Mouse (Mus musculus) layer of hippocampus, postnatal 10 days (tissue): ENCODE results near the gene Pxn. TPM values are rescaled to one million over a fixed set of nuclear protein-coding genes. Genes with fewer than 3 reads are reported as not detected.

Experiments
- DNase-seq, 2 experiments: peaks; one replicate each; pipeline ENCODE4 v3.0.0; 2021; ENCODE audit warnings: low spot score in 2 of 2
- long read RNA-seq: library from polyadenylated mRNA; stranded (forward); transcript quantifications from one replicate; pipeline ENCODE4 v2.0.0, GENCODE M21; 2023
- total RNA-seq, 2 experiments: library from RNA; stranded (reverse); gene quantifications; 2 replicates each; pipeline ENCODE4 v1.2.3; 2021

Pxn gene
- 10 to 100 TPM; 30.0 to 30.8 TPM for total RNA-seq
- long read RNA-seq, transcript Pxn-201 (11 exons, 3,706 nt), result major isoform, 8 of 17 reads
- long read RNA-seq, partial matches to known transcripts, result 2 of 17 reads
- long read RNA-seq, other reads (novel, unspliced or antisense), result 5 of 17 reads

DNA sequence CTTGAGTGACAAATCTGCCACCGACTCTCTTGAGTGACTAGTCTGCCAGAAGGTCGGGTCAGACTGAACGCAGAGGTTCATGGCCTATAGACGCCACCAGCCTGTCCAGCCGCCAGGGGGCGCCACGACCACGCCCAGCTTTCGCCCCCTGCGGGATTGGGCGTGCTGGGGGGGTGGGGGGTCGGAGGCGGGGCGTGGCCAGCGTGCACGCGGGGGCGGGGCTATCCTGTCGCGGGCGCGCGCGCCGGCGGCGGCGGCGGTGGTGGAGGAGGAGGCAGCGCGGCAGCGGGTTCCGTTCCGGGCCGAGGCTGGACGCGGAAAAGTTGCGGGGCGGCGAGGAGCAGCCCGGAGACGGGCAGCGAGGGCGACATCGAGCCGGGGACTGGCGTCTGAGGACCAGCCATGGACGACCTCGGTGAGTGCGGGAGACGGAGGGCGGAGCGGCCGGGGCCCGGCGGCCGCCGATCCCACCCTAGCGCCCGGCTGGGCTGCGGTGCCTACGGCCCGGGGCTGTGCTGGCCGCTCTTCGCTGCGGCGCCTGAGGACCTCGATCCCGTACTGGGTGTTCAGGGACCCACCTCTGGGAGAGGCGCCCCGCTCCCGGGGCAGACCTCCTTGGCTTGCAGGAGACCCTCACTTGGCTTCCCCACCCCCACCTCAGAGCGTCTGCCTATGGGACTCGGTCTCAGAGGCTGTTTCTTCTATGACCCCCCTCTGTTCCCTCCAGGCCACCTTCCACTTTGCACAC, at the start of gene Pxn:
Gene Pxn, plus strand, starts transcription at position 223 of the 748 bp plus-strand sequence.
- DNase-seq, result peak; percentile 93 to 95

DNA sequence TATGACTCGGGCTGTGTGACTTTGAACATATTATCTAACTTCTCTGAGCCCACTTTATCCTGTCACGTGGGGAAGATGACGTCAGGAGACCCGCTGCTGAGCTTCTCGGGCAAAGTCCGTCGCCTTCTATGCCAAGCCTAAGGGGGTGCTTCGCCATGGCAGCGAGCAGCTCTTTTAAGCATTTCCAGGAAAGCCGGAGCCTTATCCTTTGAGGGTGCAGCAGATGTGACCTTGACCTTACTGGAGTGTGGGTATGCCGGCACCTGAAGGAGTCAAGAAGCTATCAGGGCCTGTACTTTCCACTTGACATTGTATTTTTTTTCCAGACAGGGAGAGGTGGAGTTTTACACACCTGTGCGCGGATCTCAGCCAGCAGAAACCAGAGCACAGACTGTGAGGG, 47.6 kb upstream of the Pxn start:
- no peak for DNase-seq

DNA sequence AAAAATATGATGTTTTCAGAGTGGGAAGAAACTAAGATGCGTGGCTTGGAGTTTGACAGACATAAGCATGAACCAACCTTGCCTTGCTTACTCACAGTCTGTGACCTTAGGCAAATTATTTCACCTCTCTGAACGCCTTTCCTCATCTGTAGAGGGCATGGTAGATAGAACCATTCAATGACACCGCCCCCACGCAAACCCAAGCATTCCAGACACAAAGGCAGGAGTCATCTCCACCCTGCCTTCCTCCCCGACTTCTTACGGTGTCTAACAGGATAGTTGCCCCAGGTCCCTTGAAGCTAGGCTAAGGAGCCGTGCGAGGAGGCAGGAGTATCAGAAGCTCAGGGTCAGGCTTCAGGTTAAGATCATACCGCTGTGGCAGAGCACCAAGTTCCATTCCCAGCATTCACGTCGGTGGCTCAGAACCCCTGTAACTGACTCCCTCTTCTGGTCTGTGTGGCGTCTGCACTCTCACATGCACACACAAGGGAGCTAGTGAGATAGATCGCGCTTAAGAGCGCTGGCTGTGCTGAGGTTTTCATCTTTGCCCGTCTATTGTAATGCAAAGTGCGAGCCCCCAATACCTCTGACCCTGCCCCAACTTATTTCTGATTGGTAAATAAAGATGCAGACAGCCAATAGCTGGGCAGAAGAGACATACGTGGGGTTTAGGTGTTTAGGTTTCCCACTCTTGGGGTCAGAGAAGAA, 41.9 kb upstream of the Pxn start:
- DNase-seq, result no peak

DNA sequence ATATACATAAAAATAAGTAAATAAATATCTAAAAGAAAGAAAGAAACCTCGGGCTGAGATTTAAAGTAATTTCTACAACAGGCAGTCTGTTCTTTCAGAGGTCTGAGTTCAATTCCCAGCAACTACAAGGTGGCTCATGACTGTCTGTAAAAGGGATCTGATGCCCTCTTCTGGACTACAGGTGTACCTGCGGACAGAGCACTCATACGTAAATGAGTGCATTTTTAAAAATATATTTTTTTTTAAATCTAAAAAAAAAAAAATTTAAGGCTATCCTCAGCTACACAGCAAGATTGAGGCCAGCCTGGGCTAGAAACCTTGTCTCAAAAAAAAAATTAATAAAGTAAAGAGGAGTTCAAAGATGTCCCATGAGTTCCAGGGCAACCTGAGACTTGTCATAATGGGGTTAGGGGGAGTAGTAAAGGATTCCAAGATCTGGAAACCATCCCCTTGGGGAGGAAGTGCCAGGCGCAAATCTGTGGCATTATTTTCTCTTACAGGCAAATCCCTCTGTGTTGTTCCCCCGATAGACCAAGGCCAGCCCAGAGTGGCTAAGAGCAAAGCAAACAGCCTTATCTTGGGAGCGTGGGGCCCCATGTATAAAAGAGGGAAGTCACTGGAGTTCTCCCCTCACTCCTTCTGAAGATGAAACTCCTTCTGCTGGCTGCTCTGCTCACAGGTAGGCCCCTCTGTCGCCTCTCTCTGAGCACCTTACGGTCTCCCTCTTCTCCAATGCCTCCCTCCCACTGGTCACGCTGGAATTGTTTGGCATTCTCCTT, 40.6 kb upstream of the Pxn start, which contains the start of gene Pla2g1b:
Gene Pla2g1b, plus strand, starts transcription at position 621 of the 779 bp plus-strand sequence.
- no peak for DNase-seq

DNA sequence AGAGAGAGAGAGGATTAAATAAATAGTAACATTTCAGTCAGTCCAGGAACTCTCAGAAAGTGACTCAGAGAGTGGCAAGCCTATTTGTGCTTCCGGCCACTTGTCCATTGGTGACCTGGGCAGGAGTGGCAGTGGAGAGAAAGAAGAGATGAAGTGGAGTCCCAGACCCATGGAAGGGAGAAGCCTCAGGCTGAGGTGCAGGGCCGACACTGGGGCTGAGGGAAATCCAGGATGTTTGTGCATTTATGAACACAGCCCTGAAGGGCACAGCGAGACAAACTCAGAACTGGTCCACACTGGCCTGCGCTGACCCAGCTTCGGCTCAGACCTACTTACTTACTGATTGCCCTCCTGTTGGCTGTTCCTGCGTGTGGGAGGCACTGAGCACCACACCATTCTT, 36.7 kb upstream of the Pxn start:
- DNase-seq, result no peak

DNA sequence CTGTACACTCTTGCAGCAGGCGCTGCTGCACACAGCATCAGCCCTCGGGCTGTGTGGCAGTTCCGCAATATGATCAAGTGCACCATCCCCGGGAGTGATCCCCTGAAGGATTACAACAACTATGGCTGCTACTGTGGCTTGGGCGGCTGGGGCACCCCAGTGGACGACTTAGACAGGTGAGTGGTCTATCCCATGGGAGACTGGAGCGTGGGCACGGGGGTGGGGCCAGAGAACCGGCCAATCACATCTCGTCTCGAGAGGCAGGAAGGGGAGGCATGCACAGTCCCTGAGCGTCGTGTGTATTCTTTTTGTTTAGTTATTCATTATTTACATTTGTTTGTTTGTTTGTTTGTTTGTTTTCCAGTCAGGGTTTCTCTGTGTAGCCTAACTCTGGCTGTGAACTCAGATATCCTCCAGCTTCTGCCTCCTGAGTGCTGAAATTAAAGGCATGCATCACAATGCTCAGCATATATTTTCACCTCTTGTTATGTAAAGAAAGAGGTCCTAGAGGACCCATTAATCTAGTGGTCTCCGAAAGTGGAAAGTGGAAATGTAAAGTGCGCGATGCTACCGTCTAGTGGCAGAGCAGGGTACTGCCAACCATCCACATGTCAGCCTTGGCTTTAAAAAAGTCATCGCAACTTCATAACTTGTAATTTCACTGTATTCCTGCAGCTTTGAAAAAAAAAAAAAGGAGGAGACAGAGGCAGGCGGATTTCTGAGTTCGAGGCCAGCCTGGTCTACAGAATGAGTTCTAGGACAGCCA, 35.5 kb upstream of the Pxn start:
- peak; percentile 61 to 76 for DNase-seq

DNA sequence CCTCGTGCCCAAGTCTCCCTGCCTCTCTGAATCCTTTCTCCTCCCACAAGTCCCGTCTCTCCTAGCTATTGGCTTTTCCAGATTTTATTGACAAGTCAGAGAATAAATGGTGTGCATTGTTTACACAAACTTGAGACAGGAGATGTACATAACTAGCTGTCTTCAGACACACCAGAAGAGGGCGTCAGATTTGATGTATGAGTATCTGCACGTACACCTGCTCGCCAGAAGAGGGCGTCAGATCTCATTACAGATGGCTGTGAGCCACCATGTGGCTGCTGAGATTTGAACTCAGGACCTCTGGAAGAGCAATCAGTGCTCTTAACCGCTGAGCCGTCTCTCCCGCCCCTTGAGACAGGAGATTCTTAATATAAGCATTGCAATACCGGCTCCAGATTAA, 33.3 kb upstream of the Pxn start:
- no peak for DNase-seq

DNA sequence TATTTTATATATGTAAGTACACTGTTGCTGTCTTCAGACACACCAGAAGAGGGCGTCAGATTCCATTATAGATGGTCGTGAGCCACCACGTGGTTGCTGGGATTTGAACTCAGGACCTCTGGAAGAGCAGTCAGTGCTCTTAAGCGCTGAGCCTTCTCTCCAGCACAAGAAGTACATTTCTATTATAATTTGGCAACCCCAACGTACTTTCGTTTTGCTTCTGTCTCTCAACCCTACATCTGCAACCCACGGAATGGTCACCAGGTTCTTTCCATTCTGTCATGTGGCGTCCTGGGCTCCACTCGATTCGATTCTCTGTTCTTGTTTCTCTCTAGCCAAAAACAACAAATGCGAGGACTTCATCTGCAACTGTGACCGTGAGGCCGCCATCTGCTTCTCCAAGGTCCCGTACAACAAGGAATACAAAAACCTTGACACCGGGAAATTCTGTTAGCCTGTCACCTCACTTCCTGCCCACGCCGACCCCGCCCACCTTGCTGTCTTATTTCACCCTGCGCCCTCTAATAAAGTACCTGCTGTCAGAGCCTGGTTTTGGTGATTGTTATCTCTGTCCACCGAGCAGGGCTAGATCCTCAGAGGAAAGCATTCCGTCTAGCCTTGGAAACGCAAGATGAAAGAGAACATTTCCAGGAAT, 32.2 kb upstream of the Pxn start:
- no peak for DNase-seq

DNA sequence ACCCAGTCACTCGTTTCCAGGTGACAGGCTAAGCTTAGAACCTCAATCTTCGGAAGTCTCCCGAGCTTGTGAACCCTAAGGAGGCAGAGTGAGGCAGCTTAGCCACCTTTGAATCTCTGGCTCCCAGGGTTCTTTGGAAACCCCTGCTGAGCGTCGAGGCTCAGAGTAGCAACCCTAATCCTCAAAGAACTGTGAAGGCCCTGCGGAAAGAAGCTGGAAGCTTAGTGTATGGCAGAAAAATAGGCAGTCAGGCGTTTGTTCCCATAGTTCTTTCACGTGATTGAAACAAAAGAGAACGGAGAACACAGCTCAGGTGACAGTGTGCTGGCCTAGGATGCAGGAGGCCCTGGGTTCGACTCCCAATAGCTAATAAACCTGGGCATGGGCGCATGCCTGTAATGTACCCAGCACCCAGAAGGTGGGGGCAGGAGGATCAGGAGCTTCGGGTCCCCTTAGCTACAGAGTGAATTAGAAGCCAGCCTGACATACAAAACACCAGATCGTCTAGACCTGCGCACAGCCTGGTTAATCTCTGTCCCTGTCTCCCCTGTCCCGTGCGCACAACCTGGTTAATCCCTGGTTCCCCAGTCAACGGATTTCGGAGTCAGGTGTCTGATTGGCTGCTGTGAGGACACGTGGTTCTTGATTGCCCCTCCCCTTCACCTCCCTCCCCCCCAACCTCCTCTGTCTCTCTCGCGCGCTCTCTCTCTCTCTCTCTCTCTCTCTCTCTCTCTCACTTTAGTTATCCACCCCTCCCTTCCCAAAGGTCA, 31.0 kb upstream of the Pxn start:
- DNase-seq, result peak; percentile 62

DNA sequence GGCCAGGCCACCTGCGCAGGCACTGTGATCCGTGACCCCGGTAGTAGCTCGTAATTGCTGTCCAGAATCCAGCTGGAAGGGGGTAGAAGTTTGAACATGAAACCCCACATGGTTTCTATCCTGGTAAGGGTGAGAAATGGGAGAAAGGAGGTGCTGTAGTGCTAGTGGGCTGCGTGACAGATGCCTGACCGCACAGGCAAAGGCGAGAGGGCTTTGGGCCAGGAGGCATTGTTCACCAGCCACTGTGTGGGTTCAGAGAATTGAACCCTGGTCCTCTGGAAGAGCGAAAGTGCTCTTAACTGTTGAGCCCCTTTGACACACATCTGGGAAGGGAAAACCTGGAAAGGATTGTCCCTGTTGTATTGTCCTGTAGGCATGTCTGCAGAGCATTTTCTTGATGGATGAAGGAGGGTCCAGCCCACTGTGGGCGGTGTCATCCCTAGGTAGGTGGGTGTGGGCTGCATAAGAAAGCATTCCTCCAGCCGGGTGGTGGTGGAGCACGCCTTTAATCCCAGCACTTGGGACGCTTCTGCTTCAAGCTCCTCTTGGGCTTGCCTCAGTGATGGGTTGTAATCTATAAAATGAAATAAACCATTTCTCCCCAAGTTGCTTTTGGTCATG, 30.3 kb upstream of the Pxn start:
- DNase-seq, result no peak

DNA sequence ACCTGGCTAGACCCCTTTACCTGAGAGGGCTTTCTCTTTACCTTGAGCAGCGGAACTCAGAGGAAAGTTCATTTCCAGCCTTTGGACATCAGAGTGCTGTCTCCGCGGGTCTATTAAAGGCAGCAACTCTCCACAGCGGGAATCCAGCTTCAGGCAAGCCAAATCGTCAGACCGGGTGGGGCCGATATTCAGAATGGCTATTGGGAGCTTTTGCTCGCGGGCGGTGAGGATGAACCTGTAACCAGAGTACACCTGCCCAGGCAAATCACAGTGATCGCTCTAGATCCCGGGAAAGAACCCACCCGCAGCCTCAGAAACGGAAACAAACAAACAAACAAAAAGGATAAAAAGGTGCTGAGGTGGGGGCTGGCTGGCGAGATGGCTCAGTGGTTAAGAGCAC, 26.9 kb upstream of the Pxn start:
- DNase-seq, result no peak

DNA sequence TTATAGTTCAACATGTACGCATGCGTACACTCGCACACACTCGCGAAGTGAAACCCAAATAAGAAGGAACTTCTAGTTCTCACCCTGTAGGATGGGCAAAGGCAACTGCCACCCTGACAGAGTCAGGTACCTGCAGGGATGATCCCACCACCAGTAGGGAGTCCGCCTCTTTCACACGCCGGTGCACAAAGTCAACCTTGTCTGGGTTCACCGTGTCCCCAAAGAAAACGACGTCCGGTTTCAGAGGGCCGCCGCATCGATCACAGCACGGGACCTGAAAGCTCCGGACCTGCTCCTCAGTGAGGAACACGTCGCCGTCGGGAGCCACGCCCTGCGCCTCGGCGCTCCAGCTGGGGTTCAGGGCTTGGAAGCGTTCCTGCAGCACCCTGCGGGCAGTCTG, 26.4 kb upstream of the Pxn start:
- no peak for DNase-seq

DNA sequence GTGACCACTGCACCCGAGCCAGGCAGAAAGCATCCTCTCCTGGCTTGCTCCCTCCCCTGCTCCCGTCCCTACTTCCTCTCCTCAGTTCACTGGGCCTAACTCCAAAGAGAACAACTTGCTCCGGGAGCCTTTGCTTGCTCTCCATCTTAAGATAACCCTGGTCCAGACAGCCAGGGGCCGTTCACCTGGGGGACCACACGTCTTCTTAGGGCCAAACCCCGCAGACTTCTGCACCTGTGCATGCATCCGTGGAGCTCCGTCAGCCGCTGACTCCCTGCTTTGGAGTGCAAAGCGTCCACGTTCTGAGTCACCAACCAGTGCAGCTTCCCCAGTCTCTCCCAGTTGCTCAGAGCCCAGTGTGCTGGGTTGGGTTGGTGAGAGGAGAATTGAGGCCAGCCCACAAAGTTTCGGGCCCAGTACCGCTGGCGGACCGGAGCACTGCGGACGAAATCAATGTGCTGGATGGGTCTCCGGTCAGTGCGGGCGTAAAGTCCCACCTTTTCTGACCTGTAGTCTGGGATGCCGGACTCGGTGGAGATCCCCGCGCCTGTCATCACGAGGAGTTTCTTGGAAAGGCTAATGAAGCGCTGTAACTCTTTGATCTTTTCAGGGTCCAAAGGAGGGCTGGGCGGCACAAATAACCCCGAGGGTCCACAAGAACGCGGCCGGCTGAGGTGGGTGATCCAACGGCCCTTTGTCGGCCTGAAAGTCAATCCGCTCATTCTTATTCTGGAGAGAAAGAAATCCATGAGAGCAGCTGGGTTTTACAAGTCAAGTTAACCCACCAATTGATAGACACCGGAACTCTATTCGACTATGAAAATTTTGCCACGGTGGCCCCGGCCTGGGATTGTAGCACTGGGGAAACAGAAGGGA, 23.8 kb upstream of the Pxn start:
- no peak for DNase-seq

DNA sequence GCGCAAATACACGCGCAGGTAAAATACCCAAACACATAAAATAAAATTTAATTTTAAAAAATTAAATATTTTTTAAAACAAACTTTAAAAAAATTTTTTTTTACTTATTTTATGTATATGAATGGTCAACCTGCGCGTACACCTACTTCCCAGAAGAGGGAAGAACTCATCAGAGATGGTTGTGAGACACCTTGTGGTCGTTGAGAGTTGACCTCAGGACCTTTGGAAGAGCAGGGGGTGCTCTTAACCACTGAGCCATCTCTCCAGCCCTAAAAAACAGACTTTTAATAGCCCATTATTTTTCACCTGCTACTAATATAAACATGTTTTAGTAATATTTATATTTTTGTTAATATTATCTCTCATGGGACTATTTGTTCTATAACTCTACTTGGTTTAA, 23.1 kb upstream of the Pxn start:
- no peak for DNase-seq

DNA sequence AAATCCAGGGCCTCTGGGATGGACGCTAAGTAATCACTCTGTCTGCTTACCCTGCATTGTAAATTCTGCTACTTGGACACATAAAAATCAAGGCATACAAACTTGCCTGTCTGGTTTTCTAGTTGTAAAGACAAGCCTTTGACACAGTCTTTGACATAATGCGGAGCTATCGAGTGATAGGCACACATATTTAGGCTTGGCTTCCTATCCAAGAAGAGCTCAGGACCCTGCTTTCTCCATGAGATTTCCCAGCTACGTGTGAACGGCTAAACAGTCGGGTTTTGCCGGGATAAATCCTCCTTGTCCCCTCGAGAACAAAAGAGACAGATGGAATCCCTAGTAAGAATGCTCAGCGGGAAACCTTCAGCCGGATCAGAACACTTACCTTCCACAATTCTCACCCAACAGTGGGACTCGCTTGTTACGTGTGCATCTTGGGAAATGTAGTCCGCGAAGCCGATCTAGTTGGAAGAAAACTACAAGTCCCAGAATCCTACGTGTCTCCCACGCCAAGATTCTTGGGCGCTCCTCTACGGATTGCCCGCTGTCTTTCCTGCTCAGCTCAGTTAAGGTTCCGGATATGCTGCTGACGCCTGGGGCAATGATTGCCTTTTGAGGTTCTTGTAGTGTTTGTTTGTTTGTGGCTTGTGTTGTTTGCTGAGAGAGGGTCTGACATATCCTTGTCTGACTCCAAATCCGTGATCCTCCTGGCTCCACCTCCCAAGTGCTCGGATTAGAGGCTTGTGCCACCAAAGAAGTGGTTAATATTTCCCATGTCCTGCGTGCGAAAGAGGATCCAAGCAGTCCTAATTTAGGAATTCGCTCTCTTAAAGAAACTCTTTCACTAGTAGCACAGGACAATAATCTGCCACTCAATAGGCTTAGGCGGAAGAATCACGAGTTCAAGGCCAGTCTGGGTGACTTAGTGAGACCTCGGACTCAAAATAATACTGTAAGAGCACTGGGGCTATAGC, 22.2 kb upstream of the Pxn start, which contains the start of gene Sirt4:
Gene Sirt4, minus strand, starts transcription at position 779 of the 974 bp plus-strand sequence.
- peak; percentile 76 to 78 for DNase-seq

DNA sequence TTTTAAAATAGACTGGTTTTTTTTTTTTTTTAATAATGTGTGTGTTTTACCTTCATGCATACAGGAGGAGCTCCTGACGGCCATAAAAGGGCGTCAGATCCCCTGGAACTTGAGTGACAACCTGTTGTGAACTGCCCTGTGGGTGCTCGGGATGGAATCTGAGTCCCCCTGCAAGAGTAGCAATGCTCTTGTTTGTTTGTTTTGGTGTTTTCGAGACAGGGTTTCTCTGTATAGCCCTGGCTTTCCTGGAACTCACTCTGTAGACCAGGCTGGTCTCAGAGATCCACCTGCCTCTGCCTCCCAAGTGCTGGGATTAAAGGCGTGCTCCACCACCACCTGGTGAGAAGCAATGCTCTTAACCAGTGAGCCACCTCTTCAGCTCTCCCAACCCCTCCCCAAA, 21.5 kb upstream of the Pxn start:
- DNase-seq, result no peak
